In genomic region chr7:87566476-87566875, GRCm38 (mm10) we compare ENCODE assay signal across 9 mouse cellular contexts. TPM values are rescaled to one million over a fixed set of nuclear protein-coding genes. Genes with fewer than 3 reads are reported as not detected.
DNase-seq lines count a peak whose midpoint lies in the region; TF ChIP-seq lines count a peak whose summit lies in the region.
"Had no signal": no experiment of that assay in that cellular context is flagged by ENCODE, and none has a peak within 500 bp of the region (broad histone marks: within the 10 kb centered on the region; RNA-seq: fewer than 3 reads in every experiment).

No protein-coding gene starts in this region.

- dilution Hi-C loops in CH12.LX (cut with MboI; ENCODE audit: extremely low pct_ligation_motif_present, extremely low pct_unique_long_range_greater_than_20kb, low sequenced_read_pairs), result no loop called here

- TF ChIP-seq CTCF in CH12.LX (conservative IDR thresholded peaks at IDR 0.05 in 1 of 2, IDR thresholded peaks at IDR 0.05 in 1 of 2; ENCODE audit: low read depth in 2 of 2, low read length in 2 of 2), result peak; percentile 53 to 60
- peak in 2 of 3 experiments; percentile 42 to 54; a peak in 4 of 6 replicates for TF ChIP-seq CTCF in MEL (IDR thresholded peaks at IDR 0.05 in 2 of 3, conservative IDR thresholded peaks at IDR 0.05 in 1 of 3; ENCODE audit: control insufficient read depth in 1 of 3, insufficient read depth in 1 of 3, low read depth in 2 of 3, low read length in 3 of 3, poor library complexity in 1 of 3, severe bottlenecking in 1 of 3)

- no peaks in the 10 kb centered on the region for H3K79me2 ChIP-seq in CH12.LX (replicated peaks; ENCODE audit: control insufficient read depth, extremely low read depth, insufficient read depth, poor library complexity, severe bottlenecking)
- no peaks in the 10 kb centered on the region for H3K79me2 ChIP-seq in MEL (ENCODE audit: control insufficient read depth, insufficient read depth, low read length, poor library complexity)

- in situ Hi-C loops in CH12.LX (cut with MboI; ENCODE audit: low pct_ligation_motif_present, low pct_unique_long_range_greater_than_20kb, low sequenced_read_pairs), result no loop called here

- no peak overlapping the region for H3K9ac ChIP-seq in CH12.LX (ENCODE audit: insufficient read depth, low read depth)
- H3K9ac ChIP-seq in MEL (ENCODE audit: control insufficient read depth, low read depth, low read length, poor library complexity, severe bottlenecking), result no peak overlapping the region

- TF ChIP-seq EP300 in CH12.LX (IDR thresholded peaks at IDR 0.05; ENCODE audit: low read length) (no peak), MEL (IDR thresholded peaks at IDR 0.05; ENCODE audit: low read depth in 1 of 2, low read length in 2 of 2) (no peak)

- H3K4me1 ChIP-seq in CH12.LX (ENCODE audit: control insufficient read depth in 1 of 2, insufficient read depth in 2 of 2) (no peaks in the 10 kb centered on the region), MEL (ENCODE audit: control insufficient read depth in 1 of 2, insufficient read depth in 2 of 2, low read length in 2 of 2) (no peaks in the 10 kb centered on the region)

- TF ChIP-seq RAD21 in CH12.LX (IDR thresholded peaks at IDR 0.05; ENCODE audit: low read depth, low read length) (peak; percentile 57), MEL (IDR thresholded peaks at IDR 0.05; ENCODE audit: low read depth, low read length) (peak; percentile 55)

- DNase-seq in layer of hippocampus, adult 11-12 months (ENCODE audit: low spot score), result peak; percentile 11
- DNase-seq in layer of hippocampus, adult 8-10 months (ENCODE audit: low spot score in 2 of 2), result no peak
- DNase-seq in CH12.LX (ENCODE audit: extremely low read depth) (peak; percentile 61), MEL (ENCODE audit: low read depth, low spot score) (peak; percentile 47)
- DNase-seq in forelimb bud, embryonic 11.5 days (ENCODE audit: low read depth, low spot score), result peak; percentile 27
- no peak for DNase-seq in adrenal gland, postnatal 10 days
- DNase-seq in cerebellum, postnatal 4 days (ENCODE audit: low spot score in 2 of 2), result no peak
- DNase-seq: adrenal gland, postnatal 25 days had no signal

- H3K9me3 ChIP-seq in CH12.LX (replicated peaks; ENCODE audit: low read length) (no peaks in the 10 kb centered on the region), MEL (replicated peaks; ENCODE audit: insufficient read depth, low read length) (no peaks in the 10 kb centered on the region)

- H3K27ac ChIP-seq in CH12.LX (ENCODE audit: insufficient read depth, low read depth) (no peak overlapping the region), MEL (ENCODE audit: control insufficient read depth, low read depth, low read length) (no peak overlapping the region)

- no peak for TF ChIP-seq POLR2A in CH12.LX (IDR thresholded peaks at IDR 0.05; ENCODE audit: low read depth, low read length)
- TF ChIP-seq POLR2A in MEL (IDR thresholded peaks at IDR 0.05; ENCODE audit: control insufficient read depth in 1 of 2, insufficient read depth in 1 of 2, low read depth in 1 of 2, low read length in 2 of 2, poor library complexity in 1 of 2), result no peak

- H3K4me2 ChIP-seq in CH12.LX (ENCODE audit: insufficient read depth, low read depth, poor library complexity, severe bottlenecking), result no peak overlapping the region

- H3K27me3 ChIP-seq in CH12.LX (replicated peaks) (no peaks in the 10 kb centered on the region), MEL (ENCODE audit: control insufficient read depth in 1 of 2, insufficient read depth in 2 of 2, low read length in 2 of 2) (no peaks in the 10 kb centered on the region)

- H3K36me3 ChIP-seq in CH12.LX (replicated peaks in 1 of 2; ENCODE audit: control insufficient read depth in 1 of 2, insufficient read depth in 1 of 2, low read length in 1 of 2) (no peaks in the 10 kb centered on the region), MEL (ENCODE audit: control insufficient read depth in 1 of 2, insufficient read depth in 2 of 2, low read length in 2 of 2) (no peaks in the 10 kb centered on the region)

- H3K4me3 ChIP-seq in CH12.LX (replicated peaks in 1 of 3; ENCODE audit: low read depth in 2 of 3, low read length in 2 of 3, poor library complexity in 1 of 3) (no peak overlapping the region), MEL (ENCODE audit: control insufficient read depth in 1 of 2, insufficient read depth in 1 of 2, low read depth in 2 of 2, low read length in 2 of 2) (no peak overlapping the region)

TF ChIP-seq in CH12.LX, 34 proteins besides CTCF, POLR2A, EP300 and RAD21:
- TF ChIP-seq MAFK (IDR thresholded peaks at IDR 0.05; ENCODE audit: insufficient replicate concordance, low read length), result 0 out of 2 replicates have a peak, but pooled peaks have one; percentile 38
- no peak for TF ChIP-seq ZNF384 (IDR thresholded peaks at IDR 0.05; ENCODE audit: low read depth, low read length)
- no peak for TF ChIP-seq ELF1 (IDR thresholded peaks at IDR 0.05; ENCODE audit: low read depth, low read length)
- no peak for TF ChIP-seq JUN (IDR thresholded peaks at IDR 0.05; ENCODE audit: insufficient read depth, low read depth, low read length)
- no peak for TF ChIP-seq MYC (IDR thresholded peaks at IDR 0.05; ENCODE audit: low read depth, low read length)
- TF ChIP-seq SMC3 (IDR thresholded peaks at IDR 0.05; ENCODE audit: low read depth, low read length), result peak; percentile 29
- no peak for TF ChIP-seq ZKSCAN1 (IDR thresholded peaks at IDR 0.05; ENCODE audit: borderline replicate concordance, low read depth, low read length)
- no peak for TF ChIP-seq RCOR1 (conservative IDR thresholded peaks at IDR 0.05; ENCODE audit: low read depth, low read length)
- no peak for TF ChIP-seq MEF2A (IDR thresholded peaks at IDR 0.05; ENCODE audit: borderline replicate concordance, low read depth, low read length)
- no peak for TF ChIP-seq SIN3A (IDR thresholded peaks at IDR 0.05; ENCODE audit: low read length)

TF ChIP-seq in MEL, 35 proteins besides CTCF, POLR2A, EP300 and RAD21:
- TF ChIP-seq MEF2A (IDR thresholded peaks at IDR 0.05; ENCODE audit: extremely low read depth, insufficient replicate concordance, low read depth, low read length, poor library complexity, severe bottlenecking) (no peak), SMC3 (IDR thresholded peaks at IDR 0.05; ENCODE audit: low read depth, low read length) (peak; percentile 49), USF1 (IDR thresholded peaks at IDR 0.05; ENCODE audit: low read depth, low read length) (no peak), MYB (IDR thresholded peaks at IDR 0.05; ENCODE audit: low read depth, low read length) (no peak), GABPA (IDR thresholded peaks at IDR 0.05; ENCODE audit: low read depth, low read length) (no peak), POLR2AphosphoS2 (IDR thresholded peaks at IDR 0.05; ENCODE audit: low read length) (no peak), MXI1 (IDR thresholded peaks at IDR 0.05; ENCODE audit: low read depth, low read length) (no peak), CHD1 (IDR thresholded peaks at IDR 0.05; ENCODE audit: low read depth, low read length) (no peak), SIN3A (IDR thresholded peaks at IDR 0.05; ENCODE audit: low read length) (no peak)

RNA-seq across cellular contexts. Expression of gene Grm5, which starts 17.5 kb away (rescaled TPM):
- 100 to 1,000 TPM; 227 to 263 (median 246) TPM for total RNA-seq in layer of hippocampus, adult 8-10 months (2022)
- total RNA-seq in CH12.LX (2012; rRNA removed), result not detected in 2 replicates
- 0.03 TPM in 1 of 2 replicates, not detected in the other for total RNA-seq in CH12.LX (2014; rRNA removed)
- polyA plus RNA-seq in CH12.LX (2012; ENCODE audit: insufficient read length, low read depth), result not detected in 2 replicates
- total RNA-seq in MEL (2012; rRNA removed), result 0.29 and 0.39 TPM in 2 replicates
- under 1 TPM in 1 of 2 experiments, not detected in 1; 0.46 TPM for polyA plus RNA-seq in MEL (2012; ENCODE audit: insufficient read depth in 1 of 2, insufficient read length in 2 of 2, low read depth in 1 of 2, low replicate concordance in 2 of 2, missing spikeins in 1 of 2)
- under 1 TPM; 0.06 to 0.18 TPM for total RNA-seq in adrenal gland, postnatal 10 days (2021)
- total RNA-seq: adrenal gland, postnatal 25 days had no signal
- polyA plus RNA-seq: small intestine, adult 2 months had no signal

Comparison
In these comparisons a context has a peak if more than half of its experiments do, and no peak if none do; other contexts are left out.
1. DNase-seq: peak in layer of hippocampus, adult 11-12 months (single experiment), CH12.LX (single experiment), MEL (single experiment) and forelimb bud, embryonic 11.5 days (single experiment); none in layer of hippocampus, adult 8-10 months (0 of 2), adrenal gland, postnatal 10 days (single experiment) and cerebellum, postnatal 4 days (0 of 2).
2. RNA of gene Grm5, which starts 17.5 kb away (total RNA-seq): 227 to 263 TPM in layer of hippocampus, adult 8-10 months; 0.29 to 0.39 TPM in MEL, 0.06 to 0.18 TPM in adrenal gland, postnatal 10 days and 0.03 TPM in CH12.LX; every median in the first group is over 100 times any median in the second.